Mouse (Mus musculus): Measurements from ENCODE around the gene Hhipl1.

DNA sequence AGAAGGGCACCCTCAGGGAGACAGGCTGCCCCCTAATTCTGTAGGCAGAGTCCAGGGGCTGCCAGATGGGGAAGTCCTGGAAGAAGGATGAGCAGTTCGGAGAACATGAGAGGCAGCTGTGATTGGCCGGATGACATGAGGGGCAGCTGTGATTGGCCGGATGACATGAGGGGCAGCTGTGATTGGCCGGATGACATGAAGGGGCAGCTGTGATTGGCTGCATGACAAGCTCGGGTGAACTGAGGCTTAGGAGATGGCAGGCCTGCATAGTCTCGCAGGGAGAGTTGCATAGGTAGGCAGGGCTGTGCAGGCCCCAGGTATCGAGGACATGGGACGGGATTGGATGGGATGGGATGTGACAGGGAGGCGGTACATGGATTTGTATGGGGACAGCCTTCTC, 13.7 kb upstream of the Hhipl1 start:
- TF ChIP-seq CTCF (IDR thresholded peaks at IDR 0.05; ENCODE audit: control insufficient read depth, insufficient read depth, insufficient replicate concordance, low read depth, low read length) (no peak), POLR2A (IDR thresholded peaks at IDR 0.05; ENCODE audit: control insufficient read depth, low read depth, low read length) (no peak)
